Mouse (Mus musculus): ENCODE measurements around the gene Trp53i11. TPM values are rescaled to one million over a fixed set of nuclear protein-coding genes. Genes with fewer than 3 reads are reported as not detected.

Gene Trp53i11
- polyA plus RNA-seq, 1 experiment: 54.5 TPM

- DNase-seq (ENCODE audit: low spot score): peak; percentile 86
Observed at GRCm38 (mm10) chr2:93198846-93199245, 11.5 kb downstream of the Trp53i11 start.

- peak; percentile 40 for DNase-seq (ENCODE audit: low spot score)
Observed at GRCm38 (mm10) chr2:93199531-93199974, 12.2 kb downstream of the Trp53i11 start.

- no peak for DNase-seq (ENCODE audit: low spot score)
Observed at GRCm38 (mm10) chr2:93200681-93201340, 13.5 kb downstream of the Trp53i11 start.

GRCm38 (mm10) chr2:93201997-93202396 is 14.6 kb downstream of the Trp53i11 start:
- DNase-seq (ENCODE audit: low spot score): no peak

- DNase-seq (ENCODE audit: low spot score): no peak
Observed at GRCm38 (mm10) chr2:93202782-93203181, 15.4 kb downstream of the Trp53i11 start.

GRCm38 (mm10) chr2:93203682-93204081 is 16.3 kb downstream of the Trp53i11 start:
- DNase-seq (ENCODE audit: low spot score): no peak

GRCm38 (mm10) chr2:93204571-93204970 is 17.2 kb downstream of the Trp53i11 start:
- DNase-seq (ENCODE audit: low spot score): no peak

- no peak for DNase-seq (ENCODE audit: low spot score)
Observed at GRCm38 (mm10) chr2:93206126-93206525, 18.8 kb downstream of the Trp53i11 start.

GRCm38 (mm10) chr2:93212386-93212785 is 25.0 kb downstream of the Trp53i11 start:
- no peak for DNase-seq (ENCODE audit: low spot score)

GRCm38 (mm10) chr2:93212865-93213264 is 25.5 kb downstream of the Trp53i11 start:
- no peak for DNase-seq (ENCODE audit: low spot score)

GRCm38 (mm10) chr2:93214192-93214591 is 26.8 kb downstream of the Trp53i11 start:
- DNase-seq (ENCODE audit: low spot score): no peak

- no peak for DNase-seq (ENCODE audit: low spot score)
Observed at GRCm38 (mm10) chr2:93215790-93216189, 28.4 kb downstream of the Trp53i11 start.

- DNase-seq (ENCODE audit: low spot score): peak; percentile 50
Observed at GRCm38 (mm10) chr2:93217015-93217414, 29.7 kb downstream of the Trp53i11 start.

GRCm38 (mm10) chr2:93218353-93218990 is 31.1 kb downstream of the Trp53i11 start:
- DNase-seq (ENCODE audit: low spot score): no peak

- DNase-seq (ENCODE audit: low spot score): no peak
Observed at GRCm38 (mm10) chr2:93219576-93219975, 32.2 kb downstream of the Trp53i11 start.

GRCm38 (mm10) chr2:93220447-93220846 is 33.1 kb downstream of the Trp53i11 start:
- DNase-seq (ENCODE audit: low spot score): no peak

- no peak for DNase-seq (ENCODE audit: low spot score)
Observed at GRCm38 (mm10) chr2:93223463-93223862, 36.1 kb downstream of the Trp53i11 start.

GRCm38 (mm10) chr2:93226606-93227595 is 39.6 kb downstream of the Trp53i11 start:
- DNase-seq (ENCODE audit: low spot score): peak; percentile 66

GRCm38 (mm10) chr2:93227713-93228479 is 40.5 kb downstream of the Trp53i11 start:
- no peak for DNase-seq (ENCODE audit: low spot score)

- no peak for DNase-seq (ENCODE audit: low spot score)
Observed at GRCm38 (mm10) chr2:93228480-93228824, 41.1 kb downstream of the Trp53i11 start.

- DNase-seq (ENCODE audit: low spot score): no peak
Observed at GRCm38 (mm10) chr2:93232141-93232540, 44.8 kb downstream of the Trp53i11 start.
